Mouse (Mus musculus) gastrocnemius, postnatal 10 days (tissue): ENCODE results near the gene Fstl3. TPM values are rescaled to one million over a fixed set of nuclear protein-coding genes. Genes with fewer than 3 reads are reported as not detected.
"Not testable (repeated sequence)": the region's sequence is repeated elsewhere in the genome, so short reads cannot be mapped to it uniquely, and the experiment has no call there.

Experiments used
- DNase-seq: peaks from one replicate; pipeline ENCODE4 v3.0.0; 2021; ENCODE audit warnings: mixed read lengths
- long read RNA-seq, 2 experiments: library from polyadenylated mRNA; stranded (forward); transcript quantifications; one replicate each; pipeline ENCODE4 v2.0.0; 2021
- total RNA-seq, 2 experiments: library from RNA; stranded (reverse); gene quantifications; 2 replicates each; pipeline ENCODE4 v1.2.3; 2021

Gene Fstl3
- total RNA-seq = 1 to 10 TPM; 1.1 to 1.6 TPM
- long read RNA-seq, experiment 1, partial matches to known transcripts = 0 of 1 reads
- long read RNA-seq, experiment 1, other reads (novel, unspliced or antisense) = 0 of 1 reads
- long read RNA-seq, experiment 2, partial matches to known transcripts = 0 of 2 reads
- long read RNA-seq, experiment 2, other reads (novel, unspliced or antisense) = 0 of 2 reads

DNA sequence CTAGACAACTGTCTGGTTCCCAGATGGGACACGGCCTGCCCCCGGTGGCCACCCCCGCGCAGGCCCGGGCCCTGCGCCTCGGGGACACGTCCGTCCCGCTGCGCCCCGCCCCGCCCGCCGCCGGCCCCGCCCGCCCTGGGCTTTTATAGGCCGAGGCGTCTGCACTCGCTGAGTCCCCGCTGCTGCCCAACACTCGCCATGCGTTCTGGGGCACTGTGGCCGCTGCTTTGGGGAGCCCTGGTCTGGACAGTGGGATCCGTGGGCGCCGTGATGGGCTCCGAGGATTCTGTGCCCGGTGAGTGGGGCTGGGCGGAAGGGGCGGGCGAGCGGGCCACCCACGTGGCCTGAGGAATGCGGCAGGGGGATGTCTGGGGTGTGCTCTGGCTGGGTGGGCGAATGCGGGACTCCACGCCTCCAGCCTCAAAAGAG, at the start of gene Fstl3:
TSS of gene Fstl3 (plus strand) at position 170 of the 429 bp plus-strand sequence.
- no peak for DNase-seq

DNA sequence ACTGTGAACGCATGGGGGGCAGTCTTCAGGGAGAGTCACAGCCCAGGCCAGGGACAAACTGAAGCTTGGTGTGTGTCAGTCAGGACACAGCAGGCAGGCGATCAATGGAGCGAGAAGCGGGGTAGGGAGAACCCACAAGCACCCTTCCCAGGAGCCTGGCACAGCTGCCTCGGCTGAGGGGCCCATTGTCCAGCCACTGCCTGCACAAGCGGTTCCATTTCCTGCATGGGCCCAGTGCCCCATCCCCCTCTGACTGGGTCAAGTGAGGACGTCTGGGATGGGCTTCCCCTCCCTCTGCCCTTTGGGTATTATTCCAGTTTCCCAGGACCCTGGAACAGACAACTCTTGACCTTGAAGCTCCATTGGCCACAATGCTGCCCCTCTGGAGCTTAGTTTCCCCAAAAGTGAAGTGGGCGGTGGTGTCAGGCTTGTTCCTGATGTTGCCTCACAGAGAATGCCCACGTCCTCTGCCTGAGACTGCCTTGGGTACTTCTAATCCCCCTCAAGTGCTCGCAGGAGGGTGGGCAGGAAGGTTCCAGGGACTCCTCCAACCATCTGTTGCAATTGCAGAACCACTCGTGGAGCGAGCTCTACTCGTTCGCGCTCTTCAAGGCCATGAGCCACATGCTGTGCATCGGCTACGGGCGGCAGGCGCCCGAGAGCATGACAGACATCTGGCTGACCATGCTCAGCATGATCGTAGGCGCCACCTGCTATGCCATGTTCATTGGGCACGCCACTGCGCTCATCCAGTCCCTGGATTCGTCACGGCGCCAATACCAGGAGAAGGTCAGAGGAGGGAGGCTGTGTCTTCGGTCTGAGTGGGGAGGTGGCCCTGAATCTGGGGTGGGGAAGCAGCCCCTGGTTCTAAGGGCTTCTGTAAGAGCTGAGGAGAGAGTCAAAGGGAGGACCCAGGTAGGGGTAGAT, 48.5 kb upstream of the Fstl3 start:
- no peak for DNase-seq

DNA sequence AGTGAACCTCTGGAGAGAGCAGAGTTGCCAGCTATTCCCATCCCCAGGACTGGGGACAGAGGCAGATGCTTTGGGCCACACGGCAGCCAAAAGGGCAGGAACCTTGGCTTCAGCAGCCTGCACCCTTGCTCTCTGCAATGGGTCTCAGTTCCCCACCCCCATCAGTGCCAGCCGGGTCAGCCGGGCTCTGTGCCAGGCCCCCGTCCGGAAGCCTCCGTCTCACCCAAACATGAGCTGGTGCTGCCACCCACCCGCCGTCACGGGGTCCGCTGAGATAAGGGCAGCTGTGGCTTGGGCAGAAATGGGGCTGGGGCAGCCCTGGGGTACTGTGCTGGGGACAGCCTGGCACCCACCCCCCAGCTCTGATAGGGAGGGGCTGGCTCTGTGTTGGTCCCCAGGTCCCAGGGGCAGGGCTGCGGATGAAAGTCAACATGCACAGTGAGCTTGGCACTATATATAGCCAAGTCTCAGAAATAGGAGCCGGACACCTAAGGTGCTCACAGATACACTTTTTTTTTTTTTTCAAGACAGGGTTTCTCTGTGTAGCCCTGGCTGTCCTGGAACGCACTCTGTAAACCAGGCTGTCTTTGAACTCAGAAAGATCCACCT, 47.6 kb upstream of the Fstl3 start:
- peak; percentile 49 for DNase-seq

DNA sequence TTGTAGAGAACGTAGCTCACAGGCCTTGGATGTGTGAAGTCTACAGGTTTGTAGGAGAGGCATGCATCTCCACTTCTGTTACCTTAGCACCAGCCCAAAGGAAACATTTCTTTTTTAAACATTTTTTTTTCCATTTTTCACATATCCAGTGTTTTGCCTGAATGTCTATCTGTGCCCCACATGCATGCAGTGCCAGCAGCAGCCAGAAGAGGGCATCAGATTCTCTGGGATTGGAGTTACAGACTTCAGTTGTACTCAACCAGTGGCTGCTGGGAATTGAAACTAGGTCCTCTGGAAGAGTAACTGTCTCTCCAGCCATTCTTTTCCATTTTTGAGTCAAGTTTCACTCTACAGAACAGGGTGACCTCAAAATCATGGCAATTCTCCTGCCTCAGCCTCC, 44.6 kb upstream of the Fstl3 start:
- DNase-seq = no peak

DNA sequence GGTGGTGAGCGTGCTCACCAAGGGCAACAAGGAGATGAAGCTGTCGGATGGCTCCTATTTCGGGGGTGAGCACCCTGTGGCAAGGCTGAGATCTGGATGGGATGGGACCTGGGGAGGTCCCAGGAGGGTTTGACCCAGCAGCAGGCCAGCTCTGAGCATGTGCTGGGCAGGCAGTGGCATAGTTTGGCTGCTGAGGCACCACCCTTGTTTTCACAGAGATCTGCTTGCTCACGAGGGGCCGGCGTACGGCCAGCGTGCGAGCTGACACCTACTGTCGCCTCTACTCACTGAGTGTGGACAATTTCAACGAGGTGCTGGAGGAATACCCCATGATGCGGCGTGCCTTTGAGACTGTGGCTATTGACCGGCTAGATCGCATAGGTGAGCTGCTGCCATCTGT, 43.2 kb upstream of the Fstl3 start:
- DNase-seq = no peak

DNA sequence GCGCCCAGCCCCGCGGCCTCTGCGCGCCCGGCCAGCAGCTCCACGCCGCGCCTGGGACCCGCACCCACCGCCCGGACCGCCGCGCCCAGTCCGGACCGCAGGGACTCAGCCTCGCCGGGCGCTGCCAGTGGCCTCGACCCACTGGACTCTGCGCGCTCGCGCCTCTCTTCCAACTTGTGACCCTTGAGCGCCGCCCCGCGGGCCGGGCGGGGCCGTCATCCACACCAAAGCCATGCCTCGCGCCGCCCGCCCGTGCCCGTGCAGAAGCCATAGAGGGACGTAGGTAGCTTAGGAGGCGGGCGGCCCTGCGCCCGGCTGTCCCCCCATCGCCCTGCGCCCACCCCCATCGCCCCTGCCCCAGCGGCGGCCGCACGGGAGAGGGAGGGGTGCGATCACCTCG, 41.7 kb upstream of the Fstl3 start:
- no peak for DNase-seq

DNA sequence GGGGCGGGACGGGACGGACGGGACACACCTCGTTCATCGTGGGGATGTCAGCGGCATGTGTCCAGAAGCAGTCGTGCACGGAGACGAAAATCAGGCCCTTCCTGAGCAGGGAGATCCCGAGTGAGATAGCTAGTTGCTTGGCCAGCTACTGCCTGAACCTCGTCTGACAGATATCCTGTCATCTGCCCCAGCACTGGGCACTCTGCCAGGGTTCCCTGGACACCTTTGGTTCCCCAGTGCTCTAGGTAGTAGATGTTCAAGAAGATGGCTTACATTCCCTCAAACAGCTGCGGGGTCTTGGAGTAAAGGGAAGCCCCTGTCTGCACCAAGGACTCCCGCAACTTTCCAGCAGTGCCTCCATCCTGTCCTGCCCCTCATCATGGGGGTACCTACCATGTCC, 40.4 kb upstream of the Fstl3 start:
- no peak for DNase-seq

DNA sequence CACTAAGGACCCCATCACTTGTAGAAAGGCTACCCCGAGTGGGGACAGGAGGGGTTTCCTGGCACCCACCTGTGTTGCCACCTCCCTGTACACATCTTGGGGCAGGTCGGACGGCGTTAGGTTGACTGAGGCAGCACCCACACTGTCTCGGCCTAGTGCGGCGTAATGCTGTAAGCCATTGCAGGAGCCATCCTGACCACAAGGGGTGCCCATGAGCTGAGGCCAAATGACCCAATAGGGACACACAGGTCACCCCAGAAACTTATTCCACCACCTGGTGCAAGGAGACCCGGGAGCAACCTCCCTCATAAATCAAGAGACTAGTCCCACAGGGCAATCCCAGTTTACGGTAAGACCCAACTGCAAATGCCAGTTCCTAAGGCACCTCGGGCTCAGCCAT, 38.8 kb upstream of the Fstl3 start:
- DNase-seq = no peak

DNA sequence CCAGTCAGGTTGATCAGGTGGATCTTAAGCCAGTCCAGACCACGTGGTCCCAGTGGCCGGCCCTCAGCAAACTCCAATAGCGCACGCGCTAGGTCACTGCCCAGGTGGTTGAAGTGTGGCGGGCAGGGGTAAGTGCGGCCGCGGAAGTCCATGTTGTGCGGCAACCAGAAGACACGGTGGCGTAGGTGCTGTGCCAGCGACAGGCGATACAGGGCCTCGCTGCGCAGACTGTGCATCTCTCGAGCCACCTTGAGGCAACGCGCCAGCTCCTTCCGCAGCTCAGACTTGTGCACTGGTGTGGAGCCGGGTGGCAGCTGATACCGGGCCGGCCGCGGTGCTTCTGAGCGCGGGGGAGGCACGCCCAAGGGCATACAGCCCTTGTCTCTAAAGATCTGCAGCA, 37.8 kb upstream of the Fstl3 start:
- no peak for DNase-seq

DNA sequence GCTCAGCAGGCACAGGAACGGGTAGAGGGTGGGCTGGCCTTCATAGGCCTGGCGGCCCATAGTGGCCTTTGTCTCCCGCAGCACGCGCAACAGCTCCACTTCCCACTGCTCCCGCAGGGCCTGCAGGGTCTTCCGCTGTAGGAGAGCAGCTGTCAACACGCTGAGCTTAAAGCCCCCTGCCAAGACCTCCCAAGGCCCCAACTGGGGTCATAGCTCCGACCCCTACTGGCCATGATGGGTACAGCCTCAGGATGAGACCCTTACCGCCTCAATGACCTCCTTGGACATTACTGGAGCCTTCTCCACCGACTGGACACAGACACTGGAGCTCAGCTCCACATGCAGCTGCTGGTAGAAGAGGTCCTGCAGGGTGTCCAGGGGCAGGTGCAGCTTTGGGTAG, 36.2 kb upstream of the Fstl3 start:
- no peak for DNase-seq

DNA sequence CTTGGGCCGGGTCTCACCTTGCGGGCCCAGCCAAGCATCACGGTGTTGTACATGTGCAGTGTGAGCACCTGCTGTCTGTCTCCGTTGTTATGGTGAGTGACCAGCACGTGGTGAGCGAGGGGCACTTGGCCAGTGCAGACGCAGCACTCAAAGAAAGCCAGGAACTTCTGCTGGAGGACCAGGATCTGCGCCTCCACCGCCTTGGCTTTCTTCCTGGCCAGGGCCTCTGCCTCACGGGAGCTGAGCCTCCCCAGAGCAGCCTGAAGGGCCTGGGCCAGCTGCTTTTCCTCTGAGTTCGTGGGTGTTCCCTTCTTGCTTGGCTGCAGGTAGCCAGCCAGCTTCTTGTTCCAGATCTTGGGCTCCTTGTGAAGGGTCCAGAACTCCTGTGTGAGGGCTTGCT, 33.9 kb upstream of the Fstl3 start:
- no peak for DNase-seq

DNA sequence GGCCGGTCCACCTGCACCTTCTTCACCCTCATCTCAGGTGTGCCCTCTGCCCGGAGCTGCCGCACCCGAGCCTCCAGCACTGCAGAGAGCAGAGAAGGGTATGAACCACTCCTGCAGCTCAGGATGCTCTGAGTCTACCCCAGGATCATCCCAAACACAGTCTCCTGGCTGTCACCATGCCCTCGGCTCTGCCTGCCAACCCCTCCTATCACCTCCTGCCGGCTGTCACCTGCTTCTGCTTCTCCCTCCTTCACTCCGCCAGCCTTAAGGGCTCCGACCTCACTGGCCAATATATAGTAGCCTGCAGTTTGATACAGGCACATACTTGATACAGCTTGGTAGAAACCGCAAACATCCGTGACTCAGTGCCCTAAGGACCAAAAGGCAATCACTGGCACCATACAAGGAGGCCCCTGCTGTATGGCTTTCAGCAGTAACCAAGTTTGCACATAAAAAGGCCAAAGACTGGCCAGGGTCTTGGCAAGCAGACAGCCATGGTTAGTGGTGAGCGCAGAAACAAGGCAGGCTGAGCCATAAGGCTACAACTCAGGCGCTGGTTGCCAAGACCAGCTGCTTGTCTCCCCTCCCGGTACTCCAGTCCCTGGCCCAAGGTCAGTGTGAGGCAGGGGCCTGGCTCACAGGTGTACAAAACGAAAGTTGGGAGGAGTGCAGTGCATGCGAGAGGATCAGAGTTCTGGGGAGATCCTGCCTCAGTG, 33.3 kb upstream of the Fstl3 start:
- DNase-seq = no peak

DNA sequence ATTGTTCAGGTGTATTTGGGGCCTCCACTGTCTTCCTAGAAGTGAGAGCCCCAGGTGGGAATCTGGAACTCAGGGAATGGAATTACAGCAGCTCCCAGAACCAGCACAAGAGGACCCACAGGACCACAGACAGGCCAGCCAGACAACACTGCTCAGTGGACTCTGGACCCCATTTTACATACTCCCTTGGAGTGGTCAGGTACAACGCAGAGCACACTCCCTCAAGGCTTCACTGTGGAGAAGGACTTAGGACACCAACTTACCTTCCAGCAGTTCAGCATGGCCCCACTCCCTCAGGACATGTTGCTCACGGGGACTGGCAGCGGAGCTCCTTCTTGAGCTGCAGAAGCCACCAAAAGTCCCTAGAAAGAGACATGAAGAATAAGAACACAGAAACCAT, 31.7 kb upstream of the Fstl3 start:
- no peak for DNase-seq

DNA sequence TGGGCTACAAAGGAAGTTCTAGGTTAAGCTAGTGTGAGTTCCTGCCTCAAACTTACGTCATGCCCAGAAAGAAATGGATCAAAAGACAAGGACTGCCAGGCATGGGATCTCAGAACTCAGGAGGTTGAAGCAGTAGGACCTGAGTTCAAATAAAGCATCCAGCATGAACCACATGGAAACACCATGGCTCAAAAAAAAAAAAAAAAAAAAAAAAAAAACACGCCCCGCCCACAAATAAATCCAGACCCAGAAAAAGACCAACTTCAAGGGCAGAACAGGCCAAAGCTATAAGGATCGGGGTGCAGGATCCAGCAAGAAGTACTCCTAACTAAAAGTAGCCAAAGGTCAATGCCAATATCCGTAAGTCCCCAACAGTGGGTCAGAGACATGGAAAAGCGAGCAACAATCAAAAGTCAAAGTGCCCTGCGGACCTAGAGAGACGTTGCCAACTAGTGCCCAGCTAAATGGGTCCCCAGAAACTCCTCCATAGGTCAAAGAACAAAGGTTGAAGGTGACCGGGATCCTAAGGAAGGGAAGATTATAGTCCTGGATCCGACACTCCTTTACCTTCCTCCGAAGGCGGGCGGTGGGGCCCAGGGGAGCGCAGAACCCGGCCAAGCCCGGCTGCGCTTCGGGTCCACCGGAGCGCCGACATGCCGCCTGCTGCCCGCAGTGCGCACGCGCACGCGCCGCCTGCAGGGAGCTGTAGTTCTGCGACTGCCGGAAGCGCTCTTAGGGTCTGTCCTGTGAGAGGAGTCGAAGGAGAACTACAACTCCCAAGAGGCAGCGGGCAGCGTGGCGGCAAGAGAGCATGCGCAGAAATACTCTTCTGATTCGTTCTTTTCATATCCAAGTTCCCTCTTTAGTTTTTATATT, 30.9 kb upstream of the Fstl3 start, which contains the start of gene Polrmt:
TSS of gene Polrmt (minus strand) at position 684 of the 876 bp plus-strand sequence.
- peak; percentile 92 for DNase-seq

DNA sequence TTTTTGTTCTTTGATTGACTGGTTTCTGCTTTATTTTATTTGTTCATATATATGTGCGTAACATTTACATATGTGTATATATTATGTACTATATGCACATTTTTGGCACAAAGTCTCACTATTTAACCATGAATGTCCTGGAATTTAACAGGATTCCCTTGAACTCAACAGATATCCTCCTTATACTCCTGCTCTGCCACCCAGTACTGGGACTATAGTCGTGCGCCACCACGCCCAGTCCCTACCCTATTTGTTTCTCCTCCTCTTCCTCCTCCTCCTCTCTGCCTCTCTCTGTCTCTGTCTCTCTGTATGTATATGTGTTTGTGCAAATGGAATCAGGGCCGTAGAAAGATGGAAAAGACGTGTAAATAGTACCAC, 30.3 kb upstream of the Fstl3 start:
- DNase-seq = no peak

DNA sequence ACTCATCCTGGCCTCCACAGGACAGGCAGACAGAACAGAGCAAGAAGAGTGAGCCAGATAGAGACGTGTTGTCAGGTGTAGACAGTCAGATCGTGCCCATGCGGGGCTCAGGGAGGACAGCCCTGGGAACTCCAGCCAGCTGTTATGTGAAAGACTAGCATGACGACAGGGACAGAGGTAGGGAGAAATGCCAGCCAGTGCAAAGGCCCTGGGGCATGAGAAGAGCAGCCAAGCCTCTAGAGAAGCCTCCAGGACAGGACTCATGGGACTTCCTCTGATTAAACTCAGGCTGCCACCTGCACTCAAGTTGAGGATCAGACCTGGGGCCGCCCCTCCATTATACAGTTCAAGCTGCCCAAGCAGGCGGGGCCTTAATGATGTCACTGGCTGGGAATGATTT, 28.6 kb upstream of the Fstl3 start:
- no peak for DNase-seq

DNA sequence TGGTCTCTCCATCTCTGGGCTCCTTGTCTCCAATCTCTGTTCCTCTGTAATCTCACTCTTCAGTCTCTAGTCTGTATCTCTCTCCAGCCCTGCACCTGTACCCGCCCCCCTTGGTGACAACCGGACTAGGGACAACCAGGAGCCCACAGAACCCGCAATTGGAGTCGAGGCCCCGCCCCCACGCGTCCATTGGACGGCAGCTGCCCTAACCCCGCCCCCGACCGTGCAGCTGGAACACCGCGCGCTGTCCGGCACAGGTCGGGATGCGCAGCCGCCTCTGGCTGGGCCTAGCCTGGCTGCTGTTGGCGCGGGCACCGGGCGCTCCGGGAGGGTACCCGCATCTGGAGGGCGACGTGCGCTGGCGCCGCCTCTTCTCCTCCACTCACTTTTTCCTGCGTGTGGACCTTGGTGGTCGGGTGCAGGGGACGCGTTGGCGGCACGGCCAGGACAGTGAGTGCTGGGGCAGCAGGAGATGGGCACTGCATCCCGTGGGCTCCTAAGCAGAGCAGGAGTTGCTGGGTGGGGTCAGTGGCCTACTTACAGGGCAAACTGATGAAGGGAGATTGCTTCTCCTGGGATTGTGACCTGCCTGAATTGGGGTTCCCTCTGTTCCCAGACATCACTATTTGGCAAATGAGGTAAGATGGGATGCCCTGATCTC, 22.1 kb upstream of the Fstl3 start, which contains the start of gene Fgf22:
TSS of gene Fgf22 (plus strand) at position 221 of the 661 bp plus-strand sequence.
- DNase-seq = peak; percentile 77

DNA sequence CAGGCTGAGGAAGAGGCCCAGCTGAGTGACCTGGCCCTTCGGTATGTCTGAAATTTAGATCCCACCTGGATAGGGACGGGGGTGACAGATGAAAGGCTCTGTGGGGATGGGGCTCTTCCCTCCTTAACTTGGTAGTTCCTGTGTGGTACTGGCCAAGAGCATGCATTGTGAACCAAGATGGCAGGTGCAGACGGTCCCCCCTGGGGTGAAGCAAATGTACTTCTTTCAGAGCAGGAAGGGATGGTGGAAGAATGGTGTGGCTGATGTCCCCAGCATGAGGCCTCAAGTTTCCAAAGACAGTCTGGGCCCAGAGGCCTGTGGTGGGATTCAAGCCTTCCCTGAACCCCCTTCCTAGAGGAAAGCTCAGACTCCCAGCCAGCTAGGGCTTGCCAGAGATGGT, 21.2 kb upstream of the Fstl3 start:
- no peak for DNase-seq

DNA sequence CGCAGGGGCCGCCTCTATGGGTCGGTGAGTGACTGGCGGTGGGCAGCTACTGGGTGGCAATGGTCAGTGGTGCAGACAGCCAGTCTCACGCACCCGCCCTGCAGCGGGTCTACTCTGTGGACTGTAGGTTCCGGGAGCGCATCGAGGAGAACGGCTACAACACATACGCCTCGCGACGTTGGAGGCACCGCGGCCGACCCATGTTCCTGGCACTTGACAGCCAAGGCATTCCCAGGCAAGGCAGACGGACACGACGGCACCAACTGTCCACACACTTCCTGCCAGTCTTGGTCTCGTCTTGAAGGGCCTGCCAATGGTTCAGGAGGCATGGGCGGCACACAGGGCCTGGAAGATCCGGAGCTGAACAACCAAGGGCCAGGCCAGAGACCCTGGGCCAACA, 20.4 kb upstream of the Fstl3 start:
- no peak for DNase-seq

DNA sequence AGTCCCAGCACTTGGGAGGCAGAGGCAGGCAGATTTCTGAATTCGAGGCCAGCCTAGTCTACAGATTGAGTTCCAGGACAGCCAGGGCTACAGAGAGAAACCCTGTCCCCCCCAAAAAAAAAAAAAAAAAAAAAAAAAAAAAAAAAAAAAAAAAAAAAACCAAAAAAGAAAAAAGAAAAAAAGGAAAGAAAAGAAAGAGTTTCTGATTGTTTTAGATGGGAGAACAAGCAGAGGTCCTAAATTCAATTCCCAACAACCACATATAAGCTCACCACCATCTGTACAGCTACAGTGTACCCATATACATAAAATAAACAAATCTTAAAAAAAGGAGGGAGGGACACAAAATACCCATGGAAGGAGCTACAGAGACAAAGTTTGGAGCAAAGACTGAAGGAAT, 17.4 kb upstream of the Fstl3 start:
- DNase-seq = not testable (repeated sequence)

DNA sequence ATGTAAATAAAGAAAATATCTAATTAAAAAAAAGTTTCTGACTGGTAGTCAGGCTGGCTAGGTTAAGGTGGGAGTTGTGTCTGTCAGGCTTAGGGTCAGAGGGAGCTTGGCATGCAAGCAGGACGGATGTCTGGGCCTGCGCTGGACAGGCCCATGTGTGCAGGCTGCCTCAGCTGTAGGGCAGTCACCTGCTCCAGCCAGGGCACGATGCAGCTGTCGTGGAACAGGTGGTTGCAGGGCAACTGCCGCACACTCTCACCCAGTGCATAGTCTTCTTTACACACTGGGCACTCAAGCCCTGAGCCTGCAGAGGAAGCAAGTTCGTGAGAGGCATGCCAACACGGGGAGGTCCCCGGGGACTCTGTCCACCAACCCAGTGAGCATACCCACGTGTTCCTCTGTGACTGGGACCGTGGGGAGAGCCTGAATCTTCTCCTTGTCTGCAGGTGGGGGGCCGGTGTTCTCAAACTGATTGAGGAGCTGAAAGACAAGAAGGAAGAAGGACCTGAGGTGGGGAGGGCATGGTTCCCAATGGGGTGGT, 16.4 kb upstream of the Fstl3 start:
- no peak for DNase-seq
